Mouse (Mus musculus): ENCODE results near the gene Slc43a1. TPM values are rescaled to one million over a fixed set of nuclear protein-coding genes. Genes with fewer than 3 reads are reported as not detected.
A peak's percentile ranks its signal among the peaks of the same experiment; 100 is the strongest.

The Slc43a1 gene
- polyA plus RNA-seq, 1 experiment from 2014 or later = 153 TPM

GRCm38 (mm10) chr2:84837107-84837506, 1.5 kb upstream of the Slc43a1 start:
- H3K27me3 ChIP-seq (replicated peaks) = peaks cover 11% of the 10 kb centered on the region; the same call in 1 of the 2 replicates
- H3K4me1 ChIP-seq = peaks cover 36% of the 10 kb centered on the region
- peaks cover 10% of the 10 kb centered on the region for H3K36me3 ChIP-seq
- 64% methylated on average over 8 of the region's 8 CpGs for WGBS (ENCODE audit: insufficient replicate concordance)
- no peak overlapping the region for H3K4me2 ChIP-seq
- ATAC-seq = no peak
- H3K27ac ChIP-seq = no peak overlapping the region
- H3K9ac ChIP-seq = no peak overlapping the region
- H3K9me3 ChIP-seq (replicated peaks) = no peaks in the 10 kb centered on the region
- H3K4me3 ChIP-seq = no peak overlapping the region

GRCm38 (mm10) chr2:84837817-84838592, 645 bp upstream of the Slc43a1 start:
- peak overlapping the region; percentile 83 for H3K4me2 ChIP-seq
- peak overlapping the region; percentile 93 for H3K9ac ChIP-seq
- H3K4me3 ChIP-seq = peak overlapping the region; percentile 84
- ATAC-seq = no peak
- peaks cover 44% of the 10 kb centered on the region for H3K4me1 ChIP-seq
- 34% methylated on average over 9 of the region's 9 CpGs for WGBS (ENCODE audit: insufficient replicate concordance)
- H3K36me3 ChIP-seq = peaks cover 18% of the 10 kb centered on the region
- H3K27me3 ChIP-seq (replicated peaks) = peaks cover 11% of the 10 kb centered on the region; the same call in 1 of the 2 replicates
- no peaks in the 10 kb centered on the region for H3K9me3 ChIP-seq (replicated peaks)
- H3K27ac ChIP-seq = peak overlapping the region; percentile 97; the same call in 1 of the 2 replicates

- peaks cover 57% of the 10 kb centered on the region for H3K4me1 ChIP-seq
- peak overlapping the region; percentile 93 for H3K9ac ChIP-seq
- H3K4me2 ChIP-seq = peak overlapping the region; percentile 83
- peaks cover 31% of the 10 kb centered on the region for H3K36me3 ChIP-seq
- peak overlapping the region; percentile 84 for H3K4me3 ChIP-seq
- peak; percentile 62 for ATAC-seq
- peaks cover 11% of the 10 kb centered on the region; the same call in 1 of the 2 replicates for H3K27me3 ChIP-seq (replicated peaks)
- peak overlapping the region; percentile 97 for H3K27ac ChIP-seq
- no peaks in the 10 kb centered on the region for H3K9me3 ChIP-seq (replicated peaks)
- WGBS (ENCODE audit: insufficient replicate concordance) = under 1% methylated on average over 47 of the region's 47 CpGs
Observed at GRCm38 (mm10) chr2:84838993-84839980, 637 bp downstream of the Slc43a1 start.

- Histone ChIP-seq H3K36me3 (peaks cover 40% of the 10 kb centered on the region), H3K27me3 (replicated peaks) (peaks cover 6% of the 10 kb centered on the region; the same call in 1 of the 2 replicates), H3K9me3 (replicated peaks) (no peaks in the 10 kb centered on the region), H3K9ac (peak overlapping the region; percentile 93), H3K4me3 (peak overlapping the region; percentile 84), H3K27ac (peak overlapping the region; percentile 97), H3K4me1 (peaks cover 66% of the 10 kb centered on the region), H3K4me2 (peak overlapping the region; percentile 83)
- WGBS (ENCODE audit: insufficient replicate concordance) = under 1% methylated on average over 54 of the region's 54 CpGs
- ATAC-seq = peak; percentile 49
Observed at GRCm38 (mm10) chr2:84840016-84840747, 1.5 kb downstream of the Slc43a1 start.

GRCm38 (mm10) chr2:84840748-84841563, 2.3 kb downstream of the Slc43a1 start:
- ATAC-seq = no peak
- H3K27ac ChIP-seq = peak overlapping the region; percentile 97
- H3K9ac ChIP-seq = peak overlapping the region; percentile 93
- H3K27me3 ChIP-seq (replicated peaks) = no peaks in the 10 kb centered on the region; the same call in 1 of the 2 replicates
- H3K9me3 ChIP-seq (replicated peaks) = no peaks in the 10 kb centered on the region
- peaks cover 73% of the 10 kb centered on the region for H3K4me1 ChIP-seq
- peak overlapping the region; percentile 83 for H3K4me2 ChIP-seq
- peak overlapping the region; percentile 84 for H3K4me3 ChIP-seq
- WGBS (ENCODE audit: insufficient replicate concordance) = 2% methylated on average over 17 of the region's 17 CpGs
- peaks cover 48% of the 10 kb centered on the region for H3K36me3 ChIP-seq

GRCm38 (mm10) chr2:84841905-84842304, 3.3 kb downstream of the Slc43a1 start:
- Histone ChIP-seq H3K4me2 (peak overlapping the region; percentile 83), H3K4me1 (peaks cover 78% of the 10 kb centered on the region), H3K9me3 (replicated peaks) (no peaks in the 10 kb centered on the region), H3K36me3 (peaks cover 57% of the 10 kb centered on the region), H3K27me3 (replicated peaks) (no peaks in the 10 kb centered on the region; the same call in 1 of the 2 replicates), H3K27ac (peak overlapping the region; percentile 97), H3K4me3 (peak overlapping the region; percentile 84), H3K9ac (peak overlapping the region; percentile 93)
- peak; percentile 94 for ATAC-seq

GRCm38 (mm10) chr2:84843654-84844053, 5.0 kb downstream of the Slc43a1 start:
- Histone ChIP-seq H3K27ac (peak overlapping the region; percentile 97), H3K36me3 (peaks cover 75% of the 10 kb centered on the region), H3K9me3 (replicated peaks) (no peaks in the 10 kb centered on the region), H3K27me3 (replicated peaks) (no peaks in the 10 kb centered on the region), H3K9ac (peak overlapping the region; percentile 93), H3K4me2 (peak overlapping the region; percentile 83), H3K4me1 (peaks cover 78% of the 10 kb centered on the region), H3K4me3 (peak overlapping the region; percentile 84)
- WGBS (ENCODE audit: insufficient replicate concordance) = 32% methylated on average over 6 of the region's 6 CpGs
- ATAC-seq = peak; percentile 16; the same call in 1 of the 2 replicates

- Histone ChIP-seq H3K27me3 (replicated peaks) (no peaks in the 10 kb centered on the region), H3K27ac (peak overlapping the region; percentile 65), H3K4me3 (0 out of 2 replicates have a peak overlapping the region, but pooled peaks have one; percentile 7), H3K4me2 (peak overlapping the region; percentile 83), H3K9me3 (replicated peaks) (no peaks in the 10 kb centered on the region), H3K9ac (peak overlapping the region; percentile 93), H3K36me3 (peaks cover 91% of the 10 kb centered on the region), H3K4me1 (peaks cover 86% of the 10 kb centered on the region)
- no peak for ATAC-seq
- WGBS (ENCODE audit: insufficient replicate concordance) = 77% methylated on average over 1 of the region's 1 CpGs
Observed at GRCm38 (mm10) chr2:84845226-84845625, 6.6 kb downstream of the Slc43a1 start.

- Histone ChIP-seq H3K36me3 (peaks cover 100% of the 10 kb centered on the region), H3K4me1 (peaks cover 66% of the 10 kb centered on the region), H3K4me2 (peak overlapping the region; percentile 6; the same call in 1 of the 2 replicates), H3K4me3 (no peak overlapping the region), H3K27ac (peak overlapping the region; percentile 69), H3K9me3 (replicated peaks) (no peaks in the 10 kb centered on the region), H3K27me3 (replicated peaks) (no peaks in the 10 kb centered on the region), H3K9ac (no peak overlapping the region)
- WGBS (ENCODE audit: insufficient replicate concordance) = 70% methylated on average over 7 of the region's 7 CpGs
- ATAC-seq = peak; percentile 51
Observed at GRCm38 (mm10) chr2:84850407-84851129, 11.9 kb downstream of the Slc43a1 start.
